Mouse (Mus musculus) adipose tissue, adult 10 weeks (tissue): Measurements from ENCODE around the gene Wfdc18. TPM values are rescaled to one million over a fixed set of nuclear protein-coding genes. Genes with fewer than 3 reads are reported as not detected.

Experiments
- polyA plus RNA-seq: library from polyadenylated mRNA; stranded (reverse); fragments of 350-450 nt; fragmentation: Illumina TruSeq; extraction: RNeasy Lipid Tissue Mini Kit (QIAGEN cat#74804); gene quantifications from one replicate; pipeline ENCODE4 v1.2.3, GENCODE M21; 2014; ENCODE audit warnings: low read depth, low replicate concordance

Wfdc18 gene
- polyA plus RNA-seq = 0.89 TPM

GRCm38 (mm10) chr11:83708715-83709114 is at the start of gene Wfdc18:
Gene Wfdc18, plus strand, starts transcription at chr11:83709015.

GRCm38 (mm10) chr11:83662204-83662603 is 46.6 kb upstream of the Wfdc18 start, which contains the start of gene Ccl4:
Gene Ccl4, plus strand, starts transcription at chr11:83662584.

GRCm38 (mm10) chr11:83703705-83704104 is 5.1 kb upstream of the Wfdc18 start, which contains the start of gene Wfdc17:
Gene Wfdc17, plus strand, starts transcription at chr11:83703991.

GRCm38 (mm10) chr11:83746681-83747080 is 37.9 kb downstream of the Wfdc18 start, which contains the start of gene Wfdc21:
Gene Wfdc21, plus strand, starts transcription at chr11:83746940.

GRCm38 (mm10) chr11:83753581-83754181 is 44.9 kb downstream of the Wfdc18 start, which contains the start of gene Heatr6:
Gene Heatr6, plus strand, starts transcription at chr11:83753696.

Other genes starting within 250 kb of the Wfdc18 start
- gene Mmp28, start 245.9 kb upstream of the Wfdc18 start, polyA plus RNA-seq = 13.5 TPM
- 56.9 TPM for gene Taf15, start 235.9 kb upstream of the Wfdc18 start, polyA plus RNA-seq
- gene Heatr9, start 186.8 kb upstream of the Wfdc18 start, polyA plus RNA-seq = 0.52 TPM
- gene Ccl5, start 178.5 kb upstream of the Wfdc18 start, polyA plus RNA-seq = 11.4 TPM
- 53.5 TPM for gene Ccl9, start 130.4 kb upstream of the Wfdc18 start, polyA plus RNA-seq
- gene Ccl6, start 115.9 kb upstream of the Wfdc18 start, polyA plus RNA-seq = 125 TPM
- not detected for gene Rpl9-ps1, start 63.4 kb upstream of the Wfdc18 start, polyA plus RNA-seq
- gene Ccl3, start 59.7 kb upstream of the Wfdc18 start, polyA plus RNA-seq = 0.46 TPM
- not detected for gene Ccl4, start 46.4 kb upstream of the Wfdc18 start, polyA plus RNA-seq
- gene Wfdc17, start 5.0 kb upstream of the Wfdc18 start, polyA plus RNA-seq = 38.3 TPM
- 111 TPM for gene Wfdc21, start 37.9 kb downstream of the Wfdc18 start, polyA plus RNA-seq
- 9.0 TPM for gene Heatr6, start 44.7 kb downstream of the Wfdc18 start, polyA plus RNA-seq
- gene Hnf1b, start 141.0 kb downstream of the Wfdc18 start, polyA plus RNA-seq = 28.8 TPM
- gene Ddx52, start 233.0 kb downstream of the Wfdc18 start, polyA plus RNA-seq = 21.3 TPM